Mouse (Mus musculus): Measurements from ENCODE around the gene Fbf1. TPM values are rescaled to one million over a fixed set of nuclear protein-coding genes. Genes with fewer than 3 reads are reported as not detected.

Gene Fbf1
- polyA plus RNA-seq, 1 experiment from 2014 or later, result 48.9 TPM

Other genes starting within 250 kb of the Fbf1 start
- gene Sap30bp, start 234.9 kb downstream of the Fbf1 start, polyA plus RNA-seq (2015; fragmentation: Nextera tagmentation; extraction: Ambion mirVana), result 44.2 and 52.1 TPM in 2 replicates
- 22.3 and 23.7 TPM in 2 replicates for gene Recql5, start 234.7 kb downstream of the Fbf1 start, polyA plus RNA-seq (2015; fragmentation: Nextera tagmentation; extraction: Ambion mirVana)
- gene Itgb4, start 193.5 kb downstream of the Fbf1 start, polyA plus RNA-seq (2015; fragmentation: Nextera tagmentation; extraction: Ambion mirVana), result 5.2 and 6.3 TPM in 2 replicates
- gene Galk1, start 155.4 kb downstream of the Fbf1 start, polyA plus RNA-seq (2015; fragmentation: Nextera tagmentation; extraction: Ambion mirVana), result 207 and 211 TPM in 2 replicates
- gene H3f3b, start 140.2 kb downstream of the Fbf1 start, polyA plus RNA-seq (2015; fragmentation: Nextera tagmentation; extraction: Ambion mirVana), result 2,219 and 2,483 TPM in 2 replicates
- gene Unk, start 137.8 kb downstream of the Fbf1 start, polyA plus RNA-seq (2015; fragmentation: Nextera tagmentation; extraction: Ambion mirVana), result 39.4 and 44.8 TPM in 2 replicates
- gene Unc13d, start 90.2 kb downstream of the Fbf1 start, polyA plus RNA-seq (2015; fragmentation: Nextera tagmentation; extraction: Ambion mirVana), result 2.1 and 2.4 TPM in 2 replicates
- 43.1 and 47.9 TPM in 2 replicates for gene Wbp2, start 81.2 kb downstream of the Fbf1 start, polyA plus RNA-seq (2015; fragmentation: Nextera tagmentation; extraction: Ambion mirVana)
- 15.7 and 15.9 TPM in 2 replicates for gene Trim47, start 41.0 kb downstream of the Fbf1 start, polyA plus RNA-seq (2015; fragmentation: Nextera tagmentation; extraction: Ambion mirVana)
- 2.3 and 3.2 TPM in 2 replicates for gene Trim65, start 37.0 kb downstream of the Fbf1 start, polyA plus RNA-seq (2015; fragmentation: Nextera tagmentation; extraction: Ambion mirVana)
- 86.0 and 86.3 TPM in 2 replicates for gene Mrpl38, start 29.3 kb downstream of the Fbf1 start, polyA plus RNA-seq (2015; fragmentation: Nextera tagmentation; extraction: Ambion mirVana)
- gene Ten1, start 30.7 kb upstream of the Fbf1 start, polyA plus RNA-seq (2015; fragmentation: Nextera tagmentation; extraction: Ambion mirVana), result 63.3 and 72.1 TPM in 2 replicates
- 22.0 and 23.5 TPM in 2 replicates for gene Acox1, start 30.9 kb upstream of the Fbf1 start, polyA plus RNA-seq (2015; fragmentation: Nextera tagmentation; extraction: Ambion mirVana)
- 3.3 and 4.0 TPM in 2 replicates for gene Evpl, start 69.9 kb upstream of the Fbf1 start, polyA plus RNA-seq (2015; fragmentation: Nextera tagmentation; extraction: Ambion mirVana)
- 109 and 110 TPM in 2 replicates for gene Srp68, start 106.1 kb upstream of the Fbf1 start, polyA plus RNA-seq (2015; fragmentation: Nextera tagmentation; extraction: Ambion mirVana)
- 0.18 and 0.27 TPM in 2 replicates for gene Galr2, start 112.8 kb upstream of the Fbf1 start, polyA plus RNA-seq (2015; fragmentation: Nextera tagmentation; extraction: Ambion mirVana)
- gene Exoc7, start 139.1 kb upstream of the Fbf1 start, polyA plus RNA-seq (2015; fragmentation: Nextera tagmentation; extraction: Ambion mirVana), result 76.5 and 80.2 TPM in 2 replicates
- gene Foxj1, start 167.2 kb upstream of the Fbf1 start, polyA plus RNA-seq (2015; fragmentation: Nextera tagmentation; extraction: Ambion mirVana), result 0.25 and 0.37 TPM in 2 replicates
- gene Rnf157, start 244.9 kb upstream of the Fbf1 start, polyA plus RNA-seq (2015; fragmentation: Nextera tagmentation; extraction: Ambion mirVana), result 18.6 and 18.7 TPM in 2 replicates